Mouse (Mus musculus): Measurements from ENCODE around the gene Aff3.
"Not testable (repeated sequence)": the region's sequence is repeated elsewhere in the genome, so short reads cannot be mapped to it uniquely, and the experiment has no call there.

Gene Aff3

GRCm38 (mm10) chr1:38430311-38430710 is 234.4 kb downstream of the Aff3 start:
- not testable (repeated sequence) for DNase-seq

- no peak for DNase-seq
Measured at GRCm38 (mm10) chr1:38428708-38429683, 235.8 kb downstream of the Aff3 start.

GRCm38 (mm10) chr1:38422921-38423320 is 241.8 kb downstream of the Aff3 start:
- no peak for DNase-seq

- DNase-seq = no peak
Measured at GRCm38 (mm10) chr1:38419331-38419730, 245.4 kb downstream of the Aff3 start.

- DNase-seq = no peak
Measured at GRCm38 (mm10) chr1:38418181-38419032, 246.3 kb downstream of the Aff3 start.

GRCm38 (mm10) chr1:38417196-38417595 is 247.6 kb downstream of the Aff3 start:
- no peak for DNase-seq

- no peak for DNase-seq
Measured at GRCm38 (mm10) chr1:38415511-38415910, 249.2 kb downstream of the Aff3 start.

GRCm38 (mm10) chr1:38411106-38411505 is 253.6 kb downstream of the Aff3 start:
- no peak for DNase-seq

- DNase-seq = no peak
Measured at GRCm38 (mm10) chr1:38410457-38410856, 254.3 kb downstream of the Aff3 start.

GRCm38 (mm10) chr1:38408241-38408640 is 256.5 kb downstream of the Aff3 start:
- DNase-seq = no peak

- DNase-seq = no peak
Measured at GRCm38 (mm10) chr1:38403781-38404180, 261.0 kb downstream of the Aff3 start.

GRCm38 (mm10) chr1:38401856-38402255 is 262.9 kb downstream of the Aff3 start:
- no peak for DNase-seq

GRCm38 (mm10) chr1:38399269-38399668 is 265.5 kb downstream of the Aff3 start:
- DNase-seq = no peak

GRCm38 (mm10) chr1:38398566-38398965 is 266.2 kb downstream of the Aff3 start:
- peak in 1 of 2 experiments; percentile 29 for DNase-seq

- DNase-seq = no peak
Measured at GRCm38 (mm10) chr1:38395194-38395681, 269.5 kb downstream of the Aff3 start.

GRCm38 (mm10) chr1:38394493-38394892 is 270.3 kb downstream of the Aff3 start:
- DNase-seq = no peak

GRCm38 (mm10) chr1:38393516-38393915 is 271.2 kb downstream of the Aff3 start:
- no peak for DNase-seq

GRCm38 (mm10) chr1:38392928-38393327 is 271.8 kb downstream of the Aff3 start:
- DNase-seq = peak; percentile 48 to 75

- no peak for DNase-seq
Measured at GRCm38 (mm10) chr1:38390886-38391249, 273.9 kb downstream of the Aff3 start.

- no peak for DNase-seq
Measured at GRCm38 (mm10) chr1:38390235-38390885, 274.4 kb downstream of the Aff3 start.

- no peak for DNase-seq
Measured at GRCm38 (mm10) chr1:38389576-38389975, 275.2 kb downstream of the Aff3 start.

- DNase-seq = no peak
Measured at GRCm38 (mm10) chr1:38388466-38388865, 276.3 kb downstream of the Aff3 start.

- DNase-seq = no peak
Measured at GRCm38 (mm10) chr1:38387438-38387837, 277.3 kb downstream of the Aff3 start.

Data from cerebellum, postnatal 25 days (tissue).